In genomic region chr3:50953456-50953855, GRCm38 (mm10) we compare ENCODE assay signal across 23 mouse cellular contexts.
DNase-seq lines count a peak whose midpoint lies in the region; ATAC-seq and TF ChIP-seq lines count a peak whose summit lies in the region.
"Had no signal": no experiment of that assay in that cellular context is flagged by ENCODE, and none has a peak within 500 bp of the region (broad histone marks: within the 10 kb centered on the region; RNA-seq: fewer than 3 reads in every experiment).

No protein-coding gene starts in this region.

- no peak overlapping the region for H3K4me2 ChIP-seq in hindbrain, postnatal 0 days (ENCODE audit: low read depth, low read length)
- no peak overlapping the region for H3K4me2 ChIP-seq in hindbrain, embryonic 16.5 days (ENCODE audit: low read length)
- no peak overlapping the region for H3K4me2 ChIP-seq in midbrain, postnatal 0 days (ENCODE audit: low read depth, low read length, poor library complexity, severe bottlenecking)
- H3K4me2 ChIP-seq in forebrain, embryonic 16.5 days (ENCODE audit: low read length): no peak overlapping the region
- H3K4me2 ChIP-seq: embryonic facial prominence, embryonic 12.5 days; forebrain, embryonic 13.5 days; heart, embryonic 11.5 days; limb, embryonic 13.5 days; liver, embryonic 12.5 days had no signal

- no peaks in the 10 kb centered on the region for H3K9me3 ChIP-seq in hindbrain, postnatal 0 days (ENCODE audit: low read length)
- no peaks in the 10 kb centered on the region for H3K9me3 ChIP-seq in hindbrain, embryonic 16.5 days (ENCODE audit: control insufficient read depth, low read length)
- H3K9me3 ChIP-seq in midbrain, postnatal 0 days (ENCODE audit: low read length): no peaks in the 10 kb centered on the region
- H3K9me3 ChIP-seq in midbrain, embryonic 10.5 days (replicated peaks): no peaks in the 10 kb centered on the region
- no peaks in the 10 kb centered on the region for H3K9me3 ChIP-seq in forebrain, embryonic 16.5 days (ENCODE audit: control insufficient read depth, low read length)
- H3K9me3 ChIP-seq: embryonic facial prominence, embryonic 12.5 days; forebrain, embryonic 13.5 days; hindbrain, embryonic 10.5 days; limb, embryonic 13.5 days; liver, embryonic 12.5 days had no signal

- H3K4me1 ChIP-seq in hindbrain, postnatal 0 days (ENCODE audit: insufficient read depth, low read length): no peaks in the 10 kb centered on the region
- H3K4me1 ChIP-seq in hindbrain, embryonic 16.5 days (ENCODE audit: control insufficient read depth, insufficient read depth, low read depth, low read length): no peaks in the 10 kb centered on the region
- no peaks in the 10 kb centered on the region for H3K4me1 ChIP-seq in midbrain, postnatal 0 days (ENCODE audit: insufficient read depth, low read length)
- no peaks in the 10 kb centered on the region for H3K4me1 ChIP-seq in midbrain, embryonic 10.5 days
- no peaks in the 10 kb centered on the region for H3K4me1 ChIP-seq in forebrain, embryonic 16.5 days (replicated peaks; ENCODE audit: control insufficient read depth, insufficient read depth, low read length)
- H3K4me1 ChIP-seq: embryonic facial prominence, embryonic 12.5 days; forebrain, embryonic 13.5 days; hindbrain, embryonic 10.5 days; liver, embryonic 12.5 days had no signal

- WGBS in hindbrain, postnatal 0 days: 77% methylated on average over 6 of the region's 6 CpGs
- 77% methylated on average over 6 of the region's 6 CpGs for WGBS in hindbrain, embryonic 16.5 days
- 81% methylated on average over 6 of the region's 6 CpGs for WGBS in midbrain, postnatal 0 days
- WGBS in midbrain, embryonic 10.5 days: 83% methylated on average over 6 of the region's 6 CpGs
- WGBS in forebrain, embryonic 16.5 days: 80% methylated on average over 6 of the region's 6 CpGs

- no peak for TF ChIP-seq CTCF in hindbrain, postnatal 0 days (IDR thresholded peaks at IDR 0.05; ENCODE audit: low read depth)
- no peak for TF ChIP-seq CTCF in midbrain, postnatal 0 days (IDR thresholded peaks at IDR 0.05)

- DNase-seq in hindbrain, postnatal 0 days (ENCODE audit: low spot score): peak; percentile 26
- peak; percentile 18 for DNase-seq in midbrain, postnatal 0 days (ENCODE audit: low spot score)
- DNase-seq in midbrain, embryonic 10.5 days (ENCODE audit: low spot score): no peak
- DNase-seq in mesoderm, embryonic 11.5 days (ENCODE audit: low read depth, low spot score): peak; percentile 50
- no peak for DNase-seq in thymus, postnatal 36 days
- DNase-seq: adrenal gland, postnatal 36 days; cerebellum, adult 9-11 months; layer of hippocampus, postnatal 36 days; lung, adult 18-20 months; lung, postnatal 14 days; midbrain, embryonic 14.5 days; right cerebral cortex, postnatal 25 days; spleen, adult 18-20 months had no signal

- no peak overlapping the region for H3K9ac ChIP-seq in hindbrain, postnatal 0 days (replicated peaks; ENCODE audit: low read length)
- H3K9ac ChIP-seq in hindbrain, embryonic 16.5 days (ENCODE audit: low read depth, low read length): no peak overlapping the region
- H3K9ac ChIP-seq in midbrain, postnatal 0 days (replicated peaks; ENCODE audit: low read length, poor library complexity, severe bottlenecking): no peak overlapping the region
- H3K9ac ChIP-seq in forebrain, embryonic 16.5 days (replicated peaks; ENCODE audit: low read depth, low read length): no peak overlapping the region
- H3K9ac ChIP-seq: embryonic facial prominence, embryonic 12.5 days; forebrain, embryonic 13.5 days; limb, embryonic 13.5 days; liver, embryonic 12.5 days had no signal

- H3K27me3 ChIP-seq in hindbrain, postnatal 0 days (ENCODE audit: insufficient read depth, low read length): no peaks in the 10 kb centered on the region
- H3K27me3 ChIP-seq in hindbrain, embryonic 16.5 days (replicated peaks; ENCODE audit: control insufficient read depth, insufficient read depth, low read length): no peaks in the 10 kb centered on the region
- no peaks in the 10 kb centered on the region for H3K27me3 ChIP-seq in midbrain, postnatal 0 days (ENCODE audit: insufficient read depth, low read length)
- no peaks in the 10 kb centered on the region for H3K27me3 ChIP-seq in midbrain, embryonic 10.5 days (ENCODE audit: low read depth, poor library complexity, severe bottlenecking)
- no peaks in the 10 kb centered on the region for H3K27me3 ChIP-seq in forebrain, embryonic 16.5 days (replicated peaks; ENCODE audit: control insufficient read depth, insufficient read depth, low read length)
- H3K27me3 ChIP-seq: embryonic facial prominence, embryonic 12.5 days; forebrain, embryonic 13.5 days; limb, embryonic 13.5 days; liver, embryonic 12.5 days had no signal

- no peaks in the 10 kb centered on the region for H3K36me3 ChIP-seq in hindbrain, postnatal 0 days (ENCODE audit: insufficient read depth, low read length)
- H3K36me3 ChIP-seq in hindbrain, embryonic 16.5 days (ENCODE audit: control insufficient read depth, insufficient read depth, low read length): no peaks in the 10 kb centered on the region
- H3K36me3 ChIP-seq in midbrain, postnatal 0 days (ENCODE audit: insufficient read depth, low read length): no peaks in the 10 kb centered on the region
- H3K36me3 ChIP-seq in midbrain, embryonic 10.5 days: no peaks in the 10 kb centered on the region
- H3K36me3 ChIP-seq in forebrain, embryonic 16.5 days (ENCODE audit: control insufficient read depth, insufficient read depth): no peaks in the 10 kb centered on the region
- H3K36me3 ChIP-seq: embryonic facial prominence, embryonic 12.5 days; hindbrain, embryonic 10.5 days; limb, embryonic 13.5 days; liver, embryonic 12.5 days had no signal

- H3K4me3 ChIP-seq in hindbrain, postnatal 0 days (ENCODE audit: low read length): no peak overlapping the region
- no peak overlapping the region for H3K4me3 ChIP-seq in hindbrain, embryonic 16.5 days (ENCODE audit: low read length)
- H3K4me3 ChIP-seq in midbrain, postnatal 0 days (ENCODE audit: low read depth, low read length): no peak overlapping the region
- no peak overlapping the region for H3K4me3 ChIP-seq in midbrain, embryonic 10.5 days
- H3K4me3 ChIP-seq in forebrain, embryonic 16.5 days (replicated peaks; ENCODE audit: low read length): no peak overlapping the region
- H3K4me3 ChIP-seq: embryonic facial prominence, embryonic 12.5 days; forebrain, embryonic 13.5 days; hindbrain, embryonic 10.5 days; limb, embryonic 13.5 days; liver, embryonic 12.5 days had no signal

- no peak overlapping the region for H3K27ac ChIP-seq in hindbrain, postnatal 0 days
- no peak overlapping the region for H3K27ac ChIP-seq in hindbrain, embryonic 16.5 days (ENCODE audit: low read depth, low read length)
- no peak overlapping the region for H3K27ac ChIP-seq in midbrain, postnatal 0 days (ENCODE audit: low read depth, low read length)
- H3K27ac ChIP-seq in midbrain, embryonic 10.5 days (replicated peaks): no peak overlapping the region
- H3K27ac ChIP-seq in forebrain, embryonic 16.5 days (ENCODE audit: low read length): no peak overlapping the region
- H3K27ac ChIP-seq: embryonic facial prominence, embryonic 12.5 days; forebrain, embryonic 13.5 days; hindbrain, embryonic 10.5 days; limb, embryonic 13.5 days; liver, embryonic 12.5 days had no signal

- ATAC-seq in hindbrain, postnatal 0 days: no peak
- no peak for ATAC-seq in hindbrain, embryonic 16.5 days
- no peak for ATAC-seq in midbrain, postnatal 0 days (ENCODE audit: low FRiP score)
- ATAC-seq in forebrain, embryonic 16.5 days: no peak
- ATAC-seq: forebrain, embryonic 13.5 days; intestine, postnatal 0 days; liver, embryonic 12.5 days; Patski had no signal

Comparison
In these comparisons a context has a peak if more than half of its experiments do, and no peak if none do; other contexts are left out.
1. DNase-seq: peak in hindbrain, postnatal 0 days (single experiment), midbrain, postnatal 0 days (single experiment) and mesoderm, embryonic 11.5 days (single experiment); none in midbrain, embryonic 10.5 days (single experiment) and thymus, postnatal 36 days (0 of 2).